Mouse (Mus musculus): Measurements from ENCODE around the gene Gm49333. TPM values are rescaled to one million over a fixed set of nuclear protein-coding genes. Genes with fewer than 3 reads are reported as not detected.

The Gm49333 gene
- not detected for polyA plus RNA-seq (2017; shearing (Covaris generic))

DNA sequence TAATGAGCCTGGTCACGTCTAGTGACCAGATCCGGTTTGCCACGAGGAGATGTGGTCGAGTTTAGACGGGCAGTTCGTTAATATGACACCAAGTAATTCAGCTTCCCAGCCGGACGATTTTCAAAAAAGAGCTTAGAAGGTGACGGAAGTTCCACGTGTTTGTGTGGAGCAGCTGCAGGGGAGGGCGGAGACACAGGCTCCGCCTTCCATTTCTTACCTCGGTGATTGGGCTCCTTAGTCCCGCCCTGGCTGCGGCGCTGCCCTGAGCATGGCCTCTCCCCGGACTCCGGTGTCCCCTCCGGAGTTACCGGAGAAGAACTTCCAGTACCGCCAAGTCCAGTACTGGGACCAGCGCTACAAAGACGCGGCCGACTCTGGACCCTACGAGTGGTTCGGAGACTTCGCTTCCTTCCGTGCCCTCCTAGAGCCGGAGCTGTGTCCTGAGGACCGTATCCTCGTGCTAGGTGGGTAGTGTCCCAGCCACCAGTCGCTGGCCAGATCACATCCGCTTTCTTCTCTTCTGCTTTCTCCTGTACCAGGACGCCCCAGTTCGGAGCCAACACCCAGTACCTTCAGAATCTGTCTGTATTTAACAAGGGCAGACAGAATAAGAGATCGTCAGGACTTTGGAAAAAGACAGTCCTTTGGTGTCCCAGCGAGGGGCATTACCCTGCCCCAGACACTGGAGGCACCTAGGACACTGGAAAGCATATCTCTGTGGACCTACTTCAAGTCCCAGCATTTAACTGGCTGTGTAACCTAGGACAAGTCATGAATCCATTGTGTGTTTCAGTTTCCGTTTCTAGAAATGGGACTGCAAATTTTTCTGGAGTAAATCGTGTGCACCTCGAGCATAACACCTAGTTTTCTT is at the start of gene Gm49333, which contains the start of the genes Eef1akmt4 and Alg3:
Gene Gm49333, plus strand, starts transcription at position 254 of the 871 bp plus-strand sequence.
Gene Eef1akmt4, plus strand, starts transcription at position 237 of the 871 bp plus-strand sequence.
Gene Alg3, minus strand, starts transcription at position 379 of the 871 bp plus-strand sequence.

DNA sequence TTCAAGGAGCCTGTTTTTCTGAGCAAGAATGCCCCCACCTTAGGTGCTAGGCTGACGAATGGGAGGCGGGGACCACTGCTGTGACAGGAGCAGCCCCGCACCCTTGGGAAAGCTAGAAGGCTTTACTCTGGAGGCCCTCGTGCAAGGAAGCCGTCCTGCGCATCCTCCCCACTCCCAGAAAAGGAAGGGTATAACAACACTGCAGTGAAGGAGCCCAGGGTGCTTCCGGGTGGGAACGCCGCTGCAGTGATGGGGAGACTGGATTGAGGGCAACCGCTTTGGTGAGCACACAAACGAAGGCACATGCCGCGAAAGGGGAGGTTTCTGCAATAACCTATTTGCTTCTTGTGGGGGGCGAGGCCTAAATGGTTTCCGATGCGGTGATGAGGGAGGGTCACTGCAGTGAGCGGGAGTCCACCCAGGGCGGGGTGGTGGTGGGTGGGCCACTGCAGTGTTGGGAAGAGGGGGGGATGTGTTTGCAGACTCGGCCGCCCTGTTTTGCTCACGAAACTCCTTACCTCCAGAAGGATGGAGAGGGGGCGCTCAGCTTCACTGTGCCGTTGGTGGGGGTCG is 22.0 kb upstream of the Gm49333 start, which contains the start of gene Vwa5b2:
Gene Vwa5b2, plus strand, starts transcription at position 106 of the 573 bp plus-strand sequence.

DNA sequence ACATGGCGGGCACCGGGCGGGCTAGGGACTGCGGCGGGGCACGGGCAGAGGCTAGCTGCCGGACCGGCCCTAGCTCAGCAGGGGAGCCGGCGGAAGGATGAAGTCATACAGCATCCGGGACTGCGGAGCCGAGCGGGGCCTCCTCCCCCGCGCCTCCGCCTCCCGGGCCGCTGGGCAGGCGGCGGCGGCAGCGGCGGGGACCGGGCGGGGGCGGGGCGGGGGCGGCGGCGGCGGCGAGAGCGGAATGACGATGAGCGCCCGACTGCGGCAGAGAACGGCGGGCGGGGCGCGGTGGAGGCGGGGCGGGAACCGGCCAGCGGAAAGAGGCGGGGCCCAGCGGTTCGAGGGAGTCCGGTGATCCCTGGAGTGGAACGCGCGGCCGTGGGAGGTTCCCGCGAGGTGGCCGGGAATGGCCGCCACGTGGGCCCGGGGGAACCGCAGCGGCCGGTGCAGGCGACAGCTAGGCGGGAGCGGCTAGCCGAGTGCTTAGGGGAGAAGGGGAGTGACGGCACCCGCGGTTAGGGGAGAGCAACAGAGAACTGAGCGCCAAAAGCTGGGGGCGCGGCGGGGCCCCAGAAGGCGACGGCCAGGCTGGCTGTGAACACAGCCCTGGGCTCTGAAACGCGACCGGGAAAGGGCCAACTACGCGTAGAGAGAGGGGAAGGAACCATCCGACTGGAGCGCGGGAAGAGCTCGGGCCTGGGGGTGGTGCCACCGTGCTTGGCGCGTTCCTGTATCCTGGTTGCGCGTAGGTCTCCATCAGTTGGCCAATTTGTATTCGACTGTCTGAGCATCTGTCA is 10.0 kb downstream of the Gm49333 start, which contains the start of gene Camk2n2:
Gene Camk2n2, minus strand, starts transcription at position 97 of the 800 bp plus-strand sequence.

DNA sequence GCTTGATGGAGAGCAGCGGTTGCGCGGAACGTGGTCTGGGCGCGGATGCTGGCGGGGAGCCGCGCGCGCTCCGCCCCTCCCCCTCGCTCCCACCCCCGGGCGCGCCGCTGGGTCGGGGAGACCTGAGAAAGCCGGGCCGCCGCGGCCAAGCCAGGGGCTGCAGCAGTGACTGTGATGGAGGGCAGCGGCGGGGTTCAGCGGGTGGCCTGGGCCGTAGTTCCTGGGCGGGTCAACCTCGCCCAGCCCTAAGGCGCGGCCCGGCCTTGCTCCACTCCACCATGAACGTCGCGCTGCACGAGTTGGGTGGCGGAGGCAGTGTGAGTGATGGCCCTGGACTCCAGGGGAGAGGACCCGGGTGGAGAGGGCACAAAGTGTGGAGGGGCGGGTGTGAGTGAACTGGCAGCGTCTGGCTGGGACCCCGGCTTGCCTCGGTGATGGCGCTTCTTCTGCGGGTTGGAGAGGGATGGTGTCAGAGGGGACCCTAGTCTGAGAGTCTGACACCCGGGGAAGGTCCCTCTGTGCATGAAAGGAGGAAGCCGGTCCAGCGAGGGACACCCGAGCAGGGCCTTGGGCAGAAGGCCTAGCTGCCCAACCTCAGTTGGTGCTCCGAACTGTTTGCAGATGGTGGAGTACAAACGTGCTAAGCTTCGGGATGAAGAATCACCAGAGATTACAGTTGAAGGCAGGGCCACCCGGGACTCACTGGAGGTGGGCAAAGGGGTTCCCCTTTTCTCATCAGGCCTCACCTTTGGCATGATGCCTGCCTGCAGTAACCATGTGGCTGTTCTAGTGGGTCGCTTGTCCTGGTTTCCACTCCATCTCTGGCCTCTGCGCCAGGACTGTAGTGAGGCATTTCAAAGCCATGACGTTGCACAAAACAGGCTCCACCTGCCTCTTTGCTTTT is 18.6 kb downstream of the Gm49333 start, which contains the start of gene Ece2:
Gene Ece2, plus strand, starts transcription at position 98 of the 904 bp plus-strand sequence.

GRCm38 (mm10) chr16:20651076-20651946 is 39.9 kb downstream of the Gm49333 start, which contains the start of gene Psmd2:
Gene Psmd2 (plus strand): TSS chr16:20651652.

GRCm38 (mm10) chr16:20668013-20668412 is 56.6 kb downstream of the Gm49333 start, which contains the start of gene Eif4g1:
Gene Eif4g1 (plus strand): TSS chr16:20668313.

DNA sequence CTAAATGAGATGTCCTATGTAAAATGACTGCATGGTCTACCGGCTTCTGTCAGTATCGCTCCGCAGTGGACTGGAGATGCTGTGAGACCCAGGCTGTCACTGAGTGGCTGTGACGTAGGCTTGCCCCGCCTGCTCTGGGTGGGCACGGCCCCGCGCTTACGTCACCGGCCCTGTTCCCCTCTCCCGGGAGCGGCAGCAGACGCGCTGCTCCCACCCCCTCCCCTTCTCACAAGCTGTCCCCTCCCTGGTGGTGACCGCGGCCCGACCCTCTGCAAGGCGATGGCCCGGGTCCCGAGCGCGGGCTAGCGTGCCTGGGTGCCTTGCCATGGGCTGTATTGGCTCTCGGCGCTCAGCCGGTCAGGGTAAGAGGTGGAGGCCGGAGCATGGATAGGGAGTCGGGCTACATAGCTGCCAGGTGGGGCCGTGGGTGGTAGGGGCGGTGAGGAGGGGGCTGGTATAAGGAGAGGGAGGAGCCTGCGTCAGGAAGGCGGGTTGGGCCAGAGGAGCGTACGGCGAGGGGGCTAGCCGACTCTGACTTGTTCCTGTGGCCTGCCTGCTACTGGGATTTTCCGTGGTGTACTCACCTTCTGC is 81.8 kb downstream of the Gm49333 start, which contains the start of gene Fam131a:
Gene Fam131a, plus strand, starts transcription at position 131 of the 591 bp plus-strand sequence.

Other genes starting within 250 kb of the Gm49333 start
- gene Abcc5, start 185.2 kb upstream of the Gm49333 start, polyA plus RNA-seq (2017; shearing (Covaris generic)) = 28.7 TPM
- gene Eif2b5, start 112.8 kb upstream of the Gm49333 start, polyA plus RNA-seq (2017; shearing (Covaris generic)) = 51.8 TPM
- gene Dvl3, start 94.6 kb upstream of the Gm49333 start, polyA plus RNA-seq (2017; shearing (Covaris generic)) = 17.2 TPM
- 319 TPM for gene Ap2m1, start 76.1 kb upstream of the Gm49333 start, polyA plus RNA-seq (2017; shearing (Covaris generic))
- gene Abcf3, start 63.0 kb upstream of the Gm49333 start, polyA plus RNA-seq (2017; shearing (Covaris generic)) = 102 TPM
- not detected for gene Vwa5b2, start 22.1 kb upstream of the Gm49333 start, polyA plus RNA-seq (2017; shearing (Covaris generic))
- 5.6 TPM for gene Eef1akmt4, start within 50 bp of the Gm49333 start, polyA plus RNA-seq (2017; shearing (Covaris generic))
- 16.9 TPM for gene Alg3, start 125 bp downstream of the Gm49333 start, polyA plus RNA-seq (2017; shearing (Covaris generic))
- 0.97 TPM for gene Camk2n2, start 9.7 kb downstream of the Gm49333 start, polyA plus RNA-seq (2017; shearing (Covaris generic))
- not detected for gene Ece2, start 18.2 kb downstream of the Gm49333 start, polyA plus RNA-seq (2017; shearing (Covaris generic))
- 161 TPM for gene Psmd2, start 40.0 kb downstream of the Gm49333 start, polyA plus RNA-seq (2017; shearing (Covaris generic))
- gene Eif4g1, start 56.7 kb downstream of the Gm49333 start, polyA plus RNA-seq (2017; shearing (Covaris generic)) = 138 TPM
- 1.5 TPM for gene Fam131a, start 81.6 kb downstream of the Gm49333 start, polyA plus RNA-seq (2017; shearing (Covaris generic))
- gene Polr2h, start 106.1 kb downstream of the Gm49333 start, polyA plus RNA-seq (2017; shearing (Covaris generic)) = 38.1 TPM
- gene Clcn2, start 106.1 kb downstream of the Gm49333 start, polyA plus RNA-seq (2017; shearing (Covaris generic)) = 1.9 TPM
- not detected for gene Chrd, start 121.5 kb downstream of the Gm49333 start, polyA plus RNA-seq (2017; shearing (Covaris generic))
- not detected for gene Thpo, start 122.9 kb downstream of the Gm49333 start, polyA plus RNA-seq (2017; shearing (Covaris generic))

All from effector memory CD4-positive, alpha-beta T cell, adult 5 months (primary cell).